Mouse (Mus musculus): ENCODE measurements at regions not wholly inside any gene's neighbourhood (a gene's known extent, or its start where the extent isn't known, plus 50 kb on each side); places are given as distances from the start of the nearest gene placed in this dataset.

GRCm38 (mm10) chr9:46938628-46939027 is 59.9 kb upstream of the Gm4791 start:
- no peaks in the 10 kb centered on the region for H3K9me3 ChIP-seq (replicated peaks; ENCODE audit: control insufficient read depth, low read length)
- no peak for DNase-seq (ENCODE audit: low spot score)
- no peak overlapping the region for H3K4me3 ChIP-seq (ENCODE audit: low read depth, low read length)
- ATAC-seq (replicated peaks; ENCODE audit: insufficient number of reproducible peaks, low FRiP score, low TSS enrichment, low read depth) = no peak
- no peaks in the 10 kb centered on the region for H3K27me3 ChIP-seq (ENCODE audit: control insufficient read depth, insufficient read depth, low read length)
- no peak overlapping the region for H3K9ac ChIP-seq (replicated peaks; ENCODE audit: low read length)
- no peaks in the 10 kb centered on the region for H3K4me1 ChIP-seq (ENCODE audit: control insufficient read depth, insufficient read depth, low read length)
- 83% methylated on average over 3 of the region's 3 CpGs for WGBS
- H3K27ac ChIP-seq (replicated peaks; ENCODE audit: low read depth, low read length) = no peak overlapping the region
- no peaks in the 10 kb centered on the region for H3K36me3 ChIP-seq (replicated peaks; ENCODE audit: control insufficient read depth, insufficient read depth, low read depth, low read length)
- no peak overlapping the region for H3K4me2 ChIP-seq (ENCODE audit: low read depth, low read length)

DNA sequence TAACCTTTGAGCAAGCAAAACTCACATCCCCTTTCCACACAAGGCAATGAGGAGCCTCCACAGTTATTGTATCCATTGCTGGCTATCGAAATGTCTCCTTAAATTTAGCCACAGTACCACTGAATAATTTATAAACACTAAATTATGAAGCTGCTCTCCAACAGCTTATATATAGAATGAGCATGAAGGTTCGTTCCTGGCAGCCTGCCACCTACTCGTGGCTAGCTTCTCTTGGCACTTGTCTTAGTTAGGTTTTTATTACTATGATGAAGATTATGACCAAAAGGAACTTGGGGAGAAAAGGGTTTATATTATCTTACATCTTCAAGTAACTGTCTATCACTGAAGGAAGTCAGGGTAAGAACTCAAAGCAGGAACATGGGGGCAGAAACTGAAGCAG is 72.9 kb upstream of the Gm4791 start:
- WGBS = 85% methylated on average over 3 of the region's 3 CpGs
- H3K4me2 ChIP-seq (ENCODE audit: low read depth, low read length) = no peak overlapping the region

DNA sequence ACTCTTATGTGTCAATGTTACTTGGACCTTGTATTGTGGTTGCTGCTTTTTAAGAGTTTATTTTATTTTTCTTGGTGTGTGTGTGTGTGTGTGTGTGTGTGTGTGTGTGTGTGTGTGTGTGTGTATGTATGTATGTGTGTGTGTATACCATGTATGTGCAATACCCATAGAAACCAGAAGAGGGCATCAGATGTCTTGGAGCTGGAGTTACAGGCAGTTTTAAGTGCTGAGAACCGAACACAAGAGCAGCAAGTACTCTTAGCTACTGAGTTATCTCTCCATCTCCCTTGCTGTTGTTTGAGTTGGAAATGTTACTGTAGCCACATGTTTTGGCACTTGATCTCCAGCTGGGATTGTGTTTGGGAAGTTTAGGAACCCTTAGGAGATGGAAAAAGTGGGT is 78.5 kb upstream of the Gm4791 start:
- H3K4me3 ChIP-seq (ENCODE audit: low read depth, low read length) = no peak overlapping the region
- H3K4me1 ChIP-seq (ENCODE audit: control insufficient read depth, insufficient read depth, low read length) = no peaks in the 10 kb centered on the region
- no peak overlapping the region for H3K4me2 ChIP-seq (ENCODE audit: low read depth, low read length)
- H3K27me3 ChIP-seq (ENCODE audit: control insufficient read depth, insufficient read depth, low read length) = no peaks in the 10 kb centered on the region
- WGBS = 97% methylated on average over 1 of the region's 1 CpGs
- no peak overlapping the region for H3K9ac ChIP-seq (replicated peaks; ENCODE audit: low read length)
- no peak for ATAC-seq (replicated peaks; ENCODE audit: insufficient number of reproducible peaks, low FRiP score, low TSS enrichment, low read depth)
- no peaks in the 10 kb centered on the region for H3K9me3 ChIP-seq (replicated peaks; ENCODE audit: control insufficient read depth, low read length)
- H3K36me3 ChIP-seq (replicated peaks; ENCODE audit: control insufficient read depth, insufficient read depth, low read depth, low read length) = no peaks in the 10 kb centered on the region
- no peak overlapping the region for H3K27ac ChIP-seq (replicated peaks; ENCODE audit: low read depth, low read length)
- DNase-seq (ENCODE audit: low spot score) = no peak

More for the DNA sequence above, 72.9 kb upstream of the Gm4791 start:
- Histone ChIP-seq H3K4me1 (ENCODE audit: control insufficient read depth, insufficient read depth, low read length) (no peaks in the 10 kb centered on the region), H3K9me3 (replicated peaks; ENCODE audit: control insufficient read depth, low read length) (no peaks in the 10 kb centered on the region), H3K27ac (replicated peaks; ENCODE audit: low read depth, low read length) (no peak overlapping the region), H3K36me3 (replicated peaks; ENCODE audit: control insufficient read depth, insufficient read depth, low read depth, low read length) (no peaks in the 10 kb centered on the region), H3K4me3 (ENCODE audit: low read depth, low read length) (no peak overlapping the region), H3K9ac (replicated peaks; ENCODE audit: low read length) (no peak overlapping the region), H3K27me3 (ENCODE audit: control insufficient read depth, insufficient read depth, low read length) (no peaks in the 10 kb centered on the region)
- ATAC-seq (replicated peaks; ENCODE audit: insufficient number of reproducible peaks, low FRiP score, low TSS enrichment, low read depth) (no peak), DNase-seq (ENCODE audit: low spot score) (no peak)

DNA sequence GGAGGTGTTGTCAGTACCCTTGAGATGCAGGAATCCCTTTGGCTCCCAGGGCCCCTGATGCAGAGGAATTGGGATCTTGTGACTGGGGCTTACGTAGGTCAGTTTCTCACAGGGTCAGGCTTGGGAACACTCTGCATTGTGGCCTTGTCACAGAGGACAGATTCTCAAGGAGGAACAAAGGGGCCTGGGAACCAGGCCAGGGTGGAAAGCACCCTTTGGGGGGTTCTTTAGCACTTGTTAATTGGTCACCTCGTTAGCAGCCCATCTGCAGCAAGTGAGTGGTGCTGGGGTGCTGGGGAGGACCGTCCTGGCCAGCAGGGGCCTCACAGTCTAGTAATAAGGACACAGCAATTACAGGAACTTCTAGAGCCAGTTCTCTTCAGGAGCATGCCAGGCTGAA is 85.3 kb upstream of the Gm4791 start:
- no peaks in the 10 kb centered on the region for H3K36me3 ChIP-seq (replicated peaks; ENCODE audit: control insufficient read depth, insufficient read depth, low read depth, low read length)
- DNase-seq (ENCODE audit: low spot score) (no peak), ATAC-seq (replicated peaks; ENCODE audit: insufficient number of reproducible peaks, low FRiP score, low TSS enrichment, low read depth) (no peak)
- no peak overlapping the region for H3K9ac ChIP-seq (replicated peaks; ENCODE audit: low read length)
- no peak overlapping the region for H3K4me3 ChIP-seq (ENCODE audit: low read depth, low read length)
- no peaks in the 10 kb centered on the region for H3K4me1 ChIP-seq (ENCODE audit: control insufficient read depth, insufficient read depth, low read length)
- WGBS = 39% methylated on average over 3 of the region's 3 CpGs
- H3K9me3 ChIP-seq (replicated peaks; ENCODE audit: control insufficient read depth, low read length) = no peaks in the 10 kb centered on the region
- no peak overlapping the region for H3K4me2 ChIP-seq (ENCODE audit: low read depth, low read length)
- H3K27me3 ChIP-seq (ENCODE audit: control insufficient read depth, insufficient read depth, low read length) = no peaks in the 10 kb centered on the region
- no peak overlapping the region for H3K27ac ChIP-seq (replicated peaks; ENCODE audit: low read depth, low read length)

DNA sequence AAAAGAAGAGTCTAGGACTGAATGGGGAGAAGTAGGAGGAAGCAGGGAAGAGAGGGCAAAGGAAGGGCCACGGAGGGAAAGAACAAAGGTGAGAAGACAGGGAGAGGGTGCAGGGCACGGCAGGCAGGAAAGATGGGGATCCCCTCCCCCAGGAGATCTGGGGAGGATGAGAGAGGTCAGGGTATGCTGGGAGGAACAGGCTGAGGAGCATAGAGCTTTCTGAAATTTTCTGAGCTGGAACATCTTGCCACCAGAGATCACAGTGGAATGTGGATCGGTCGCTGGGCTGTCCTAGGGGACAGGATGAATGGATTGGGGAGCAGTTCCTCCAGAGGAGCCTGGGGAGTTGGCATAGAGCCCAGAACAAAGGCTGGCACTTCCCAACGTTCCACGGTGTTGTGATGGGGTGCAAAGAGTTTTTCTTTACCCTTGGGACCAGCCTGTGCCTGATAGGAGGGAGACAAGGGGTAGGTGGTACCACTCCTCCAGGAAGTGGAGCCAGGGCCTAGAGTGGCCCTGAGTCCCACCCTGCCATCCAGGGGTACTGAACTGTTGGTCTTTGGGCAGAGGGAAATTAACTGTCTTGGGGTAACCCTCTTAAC is 89.0 kb upstream of the Gm4791 start:
- ATAC-seq (replicated peaks; ENCODE audit: insufficient number of reproducible peaks, low FRiP score, low TSS enrichment, low read depth) (no peak), DNase-seq (ENCODE audit: low spot score) (no peak)
- H3K27ac ChIP-seq (replicated peaks; ENCODE audit: low read depth, low read length) = no peak overlapping the region
- WGBS = 52% methylated on average over 6 of the region's 6 CpGs
- no peaks in the 10 kb centered on the region for H3K36me3 ChIP-seq (replicated peaks; ENCODE audit: control insufficient read depth, insufficient read depth, low read depth, low read length)
- H3K9me3 ChIP-seq (replicated peaks; ENCODE audit: control insufficient read depth, low read length) = no peaks in the 10 kb centered on the region
- no peak overlapping the region for H3K9ac ChIP-seq (replicated peaks; ENCODE audit: low read length)
- H3K4me1 ChIP-seq (ENCODE audit: control insufficient read depth, insufficient read depth, low read length) = no peaks in the 10 kb centered on the region
- no peaks in the 10 kb centered on the region for H3K27me3 ChIP-seq (ENCODE audit: control insufficient read depth, insufficient read depth, low read length)
- no peak overlapping the region for H3K4me3 ChIP-seq (ENCODE audit: low read depth, low read length)
- H3K4me2 ChIP-seq (ENCODE audit: low read depth, low read length) = no peak overlapping the region

DNA sequence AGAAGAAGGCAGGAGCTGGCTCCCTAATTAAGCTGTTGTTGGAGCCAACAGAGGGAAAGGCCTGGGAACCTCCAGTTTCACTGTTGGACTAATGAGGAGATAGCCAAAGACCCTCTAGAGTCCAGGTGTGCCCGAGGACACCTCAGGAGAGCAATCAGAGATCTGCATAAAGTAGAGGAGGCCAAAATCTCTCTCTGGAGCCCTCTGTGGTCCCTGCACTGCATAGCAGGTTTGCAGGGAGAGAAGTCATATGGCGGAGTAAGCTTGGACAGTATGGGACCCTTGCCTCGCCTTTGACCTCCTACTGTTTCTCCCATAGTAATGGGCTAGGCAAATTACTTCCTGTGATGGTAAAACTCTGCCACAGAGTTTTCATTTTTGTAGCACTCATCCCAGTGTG is 93.5 kb upstream of the Gm4791 start:
- 89% methylated on average over 3 of the region's 3 CpGs for WGBS
- no peak overlapping the region for H3K9ac ChIP-seq (replicated peaks; ENCODE audit: low read length)

DNA sequence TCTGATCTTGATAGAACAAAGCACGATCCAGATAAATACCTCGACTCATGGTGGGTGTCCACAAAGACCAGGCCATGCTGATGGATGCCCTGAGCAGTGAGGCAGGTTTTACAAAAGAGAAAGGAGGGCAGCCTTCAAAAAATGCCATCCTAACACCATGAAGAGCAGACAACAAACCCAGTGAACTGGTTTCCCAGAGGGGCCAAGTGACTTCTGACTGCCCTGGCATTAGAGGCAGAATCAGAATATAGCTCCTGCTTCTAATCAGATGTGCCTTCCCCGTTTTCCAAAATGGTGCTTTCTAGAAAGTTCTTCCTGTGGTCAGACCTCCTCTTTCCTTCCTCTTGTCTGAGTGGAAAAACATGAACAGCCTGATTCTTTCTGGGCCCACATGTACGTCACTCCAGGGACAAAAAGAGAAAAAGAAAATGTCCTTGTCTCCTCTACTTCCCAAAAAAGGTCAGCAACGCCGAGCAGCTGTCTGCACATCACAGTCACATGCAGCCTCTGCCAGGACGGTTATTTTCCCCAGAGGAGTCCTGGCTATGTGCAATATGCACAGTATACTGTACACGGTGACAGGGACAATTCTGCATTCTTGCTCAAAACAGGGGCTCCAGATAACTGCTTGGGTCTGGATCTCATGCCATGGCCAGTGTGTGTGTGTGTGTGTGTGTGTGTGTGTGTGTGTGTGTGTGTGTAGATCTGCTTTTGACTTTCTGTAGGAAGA is 94.9 kb upstream of the Gm4791 start:
- no peak for DNase-seq (ENCODE audit: low spot score)
- no peaks in the 10 kb centered on the region for H3K4me1 ChIP-seq (ENCODE audit: control insufficient read depth, insufficient read depth, low read length)
- no peak overlapping the region for H3K4me2 ChIP-seq (ENCODE audit: low read depth, low read length)
- no peaks in the 10 kb centered on the region for H3K27me3 ChIP-seq (ENCODE audit: control insufficient read depth, insufficient read depth, low read length)
- no peak for ATAC-seq (replicated peaks; ENCODE audit: insufficient number of reproducible peaks, low FRiP score, low TSS enrichment, low read depth)
- no peak overlapping the region for H3K27ac ChIP-seq (replicated peaks; ENCODE audit: low read depth, low read length)
- no peaks in the 10 kb centered on the region for H3K9me3 ChIP-seq (replicated peaks; ENCODE audit: control insufficient read depth, low read length)
- no peaks in the 10 kb centered on the region for H3K36me3 ChIP-seq (replicated peaks; ENCODE audit: control insufficient read depth, insufficient read depth, low read depth, low read length)
- no peak overlapping the region for H3K4me3 ChIP-seq (ENCODE audit: low read depth, low read length)
- no peak overlapping the region for H3K9ac ChIP-seq (replicated peaks; ENCODE audit: low read length)
- 70% methylated on average over 8 of the region's 8 CpGs for WGBS

More for the DNA sequence above, 93.5 kb upstream of the Gm4791 start:
- DNase-seq (ENCODE audit: low spot score) (no peak), ATAC-seq (replicated peaks; ENCODE audit: insufficient number of reproducible peaks, low FRiP score, low TSS enrichment, low read depth) (no peak)
- H3K4me1 ChIP-seq (ENCODE audit: control insufficient read depth, insufficient read depth, low read length) = no peaks in the 10 kb centered on the region
- H3K9me3 ChIP-seq (replicated peaks; ENCODE audit: control insufficient read depth, low read length) = no peaks in the 10 kb centered on the region
- H3K4me2 ChIP-seq (ENCODE audit: low read depth, low read length) = no peak overlapping the region
- H3K36me3 ChIP-seq (replicated peaks; ENCODE audit: control insufficient read depth, insufficient read depth, low read depth, low read length) = no peaks in the 10 kb centered on the region
- no peak overlapping the region for H3K27ac ChIP-seq (replicated peaks; ENCODE audit: low read depth, low read length)
- no peaks in the 10 kb centered on the region for H3K27me3 ChIP-seq (ENCODE audit: control insufficient read depth, insufficient read depth, low read length)
- H3K4me3 ChIP-seq (ENCODE audit: low read depth, low read length) = no peak overlapping the region

DNA sequence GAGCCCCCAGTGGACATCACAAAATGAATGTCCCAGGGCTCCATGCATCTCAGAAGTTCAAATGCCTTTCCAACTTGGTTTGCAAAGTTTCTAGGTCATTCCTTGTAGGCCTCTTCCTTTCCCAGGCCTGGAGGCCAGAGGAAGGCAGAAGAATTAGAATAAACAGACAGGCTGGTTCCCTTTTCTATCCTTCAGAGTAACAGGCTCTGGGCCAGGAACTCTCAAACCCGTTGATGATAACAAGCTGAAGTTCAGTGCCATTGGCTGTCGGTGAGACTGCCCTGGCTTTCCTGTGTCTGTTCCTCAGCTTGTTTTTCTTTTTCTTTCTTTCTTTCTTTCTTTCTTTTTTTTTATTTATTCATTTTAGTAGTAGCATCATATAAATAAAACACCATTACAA is 99.3 kb upstream of the Gm4791 start:
- Histone ChIP-seq H3K9me3 (replicated peaks; ENCODE audit: control insufficient read depth, low read length) (no peaks in the 10 kb centered on the region), H3K4me1 (ENCODE audit: control insufficient read depth, insufficient read depth, low read length) (no peaks in the 10 kb centered on the region), H3K4me3 (ENCODE audit: low read depth, low read length) (no peak overlapping the region), H3K27me3 (ENCODE audit: control insufficient read depth, insufficient read depth, low read length) (no peaks in the 10 kb centered on the region), H3K36me3 (replicated peaks; ENCODE audit: control insufficient read depth, insufficient read depth, low read depth, low read length) (no peaks in the 10 kb centered on the region), H3K4me2 (ENCODE audit: low read depth, low read length) (no peak overlapping the region), H3K9ac (replicated peaks; ENCODE audit: low read length) (no peak overlapping the region), H3K27ac (replicated peaks; ENCODE audit: low read depth, low read length) (no peak overlapping the region)
- no peak for ATAC-seq (replicated peaks; ENCODE audit: insufficient number of reproducible peaks, low FRiP score, low TSS enrichment, low read depth)
- no peak for DNase-seq (ENCODE audit: low spot score)
- WGBS = 73% methylated on average over 2 of the region's 2 CpGs
